Mouse (Mus musculus): Measurements from ENCODE around the gene Tgm7. TPM values are rescaled to one million over a fixed set of nuclear protein-coding genes. Genes with fewer than 3 reads are reported as not detected.

Tgm7 gene
- polyA plus RNA-seq, 1 experiment from 2014 or later, result not detected

DNA sequence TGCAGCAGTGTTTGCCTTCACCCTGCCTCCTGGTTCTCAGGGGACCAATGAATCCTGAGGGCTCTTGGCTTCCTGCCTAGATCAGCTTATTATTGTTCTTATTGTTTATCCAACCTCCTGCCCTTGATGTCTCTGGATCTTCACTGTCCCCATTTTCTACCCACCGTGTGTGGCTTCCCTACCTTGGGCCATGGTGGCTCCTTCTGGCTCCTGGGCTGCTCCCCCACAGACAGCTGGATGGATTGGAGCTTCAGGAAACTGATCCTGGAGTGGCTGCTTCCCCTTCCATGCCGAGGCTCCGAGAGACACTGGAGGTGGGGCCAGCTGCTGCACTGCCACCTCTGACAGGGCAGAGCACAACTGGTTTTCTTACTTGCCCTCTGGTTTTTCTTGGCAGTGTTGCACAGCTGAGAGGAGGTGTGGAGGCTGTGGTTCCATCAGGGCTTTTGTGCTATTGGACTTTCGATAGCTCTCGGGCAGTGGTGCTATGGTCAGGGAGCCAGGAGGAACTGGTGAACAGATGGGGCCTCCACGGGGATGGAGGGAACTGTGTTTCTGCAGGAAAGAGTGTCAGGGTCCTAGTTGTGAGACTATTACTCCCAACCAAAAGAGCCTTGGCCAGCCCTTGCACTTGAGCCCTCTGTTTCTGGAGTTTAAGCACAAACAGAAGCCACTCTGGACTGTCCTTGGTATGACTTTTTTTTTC, 24.0 kb downstream of the Tgm7 start, which contains the start of gene Tgm5:
Gene Tgm5 (minus strand): TSS at position 362 of the 706 bp plus-strand sequence.
- Histone ChIP-seq H3K9me3 (ENCODE audit: low read length) (no peaks in the 10 kb centered on the region), H3K9ac (replicated peaks; ENCODE audit: low read depth) (no peak within 1 kb of the TSS), H3K4me2 (replicated peaks; ENCODE audit: low read depth, low read length) (no peak within 1 kb of the TSS), H3K4me3 (ENCODE audit: low read depth, low read length) (no peak within 1 kb of the TSS), H3K4me1 (ENCODE audit: insufficient read depth, low read depth, low read length) (no peaks in the 10 kb centered on the region), H3K27me3 (replicated peaks; ENCODE audit: insufficient read depth, low read length) (no peaks in the 10 kb centered on the region), H3K36me3 (ENCODE audit: insufficient read depth, low read length) (no peaks in the 10 kb centered on the region), H3K27ac (ENCODE audit: low read length) (no peak within 1 kb of the TSS)
- no peak for TF ChIP-seq CTCF (IDR thresholded peaks at IDR 0.05)
- no peak for TF ChIP-seq EP300 (IDR thresholded peaks at IDR 0.05)
- ATAC-seq (no peak), DNase-seq (ENCODE audit: low spot score) (no peak)
- WGBS, result 27% methylated on average over 6 of the region's 6 CpGs

DNA sequence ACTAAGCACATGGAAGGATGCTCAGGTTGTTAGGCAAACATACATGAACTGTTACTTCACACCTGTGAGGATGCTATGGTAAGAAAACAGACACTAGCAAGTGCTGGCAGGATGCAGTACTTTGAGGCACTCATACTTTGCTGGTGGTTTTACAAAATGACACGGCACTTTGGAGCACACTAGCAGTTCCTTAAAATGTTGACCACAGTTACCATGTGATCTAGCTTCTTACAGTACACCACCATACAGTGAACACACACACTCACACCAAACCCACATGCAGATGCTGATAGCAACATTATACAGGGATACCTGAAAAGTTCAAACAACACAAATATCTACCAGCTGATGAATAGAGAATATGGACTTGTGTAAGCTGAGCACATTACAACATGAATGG, 27.0 kb downstream of the Tgm7 start:
- 89% methylated on average over 1 of the region's 1 CpGs for WGBS
- no peak for ATAC-seq
- H3K36me3 ChIP-seq (ENCODE audit: insufficient read depth, low read length), result no peaks in the 10 kb centered on the region
- DNase-seq (ENCODE audit: low spot score), result peak; percentile 10
- H3K4me3 ChIP-seq (ENCODE audit: low read depth, low read length), result no peak overlapping the region
- no peaks in the 10 kb centered on the region for H3K27me3 ChIP-seq (replicated peaks; ENCODE audit: insufficient read depth, low read length)
- H3K4me1 ChIP-seq (ENCODE audit: insufficient read depth, low read depth, low read length), result no peaks in the 10 kb centered on the region
- no peak overlapping the region for H3K4me2 ChIP-seq (replicated peaks; ENCODE audit: low read depth, low read length)
- H3K27ac ChIP-seq (ENCODE audit: low read length), result no peak overlapping the region
- H3K9me3 ChIP-seq (ENCODE audit: low read length), result no peaks in the 10 kb centered on the region
- TF ChIP-seq EP300 (IDR thresholded peaks at IDR 0.05) (no peak), CTCF (IDR thresholded peaks at IDR 0.05) (no peak)
- H3K9ac ChIP-seq (replicated peaks; ENCODE audit: low read depth), result no peak overlapping the region

DNA sequence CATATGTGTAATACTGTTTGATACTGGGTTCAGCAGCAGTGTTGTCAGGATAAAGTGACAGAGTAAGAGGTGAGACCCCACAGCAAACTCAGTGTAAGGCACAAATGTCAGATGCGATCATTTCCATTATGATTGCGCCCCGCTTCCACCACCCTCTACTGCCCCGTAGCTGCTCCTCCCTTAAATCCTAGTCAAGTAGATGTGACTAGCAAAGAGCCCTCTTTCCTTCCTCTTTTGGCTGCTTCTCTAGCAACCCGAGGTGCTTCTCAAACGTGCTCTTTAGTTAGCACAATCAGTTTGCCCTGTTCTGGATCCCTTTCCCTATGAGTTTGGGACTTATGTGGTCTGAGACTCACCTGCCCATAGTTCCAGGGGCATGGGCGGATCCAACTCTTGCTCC, 34.8 kb downstream of the Tgm7 start:
- 76% methylated on average over 7 of the region's 7 CpGs for WGBS
- DNase-seq (ENCODE audit: low spot score) (no peak), ATAC-seq (no peak)
- Histone ChIP-seq H3K9me3 (ENCODE audit: low read length) (no peaks in the 10 kb centered on the region), H3K27ac (ENCODE audit: low read length) (no peak overlapping the region), H3K4me3 (ENCODE audit: low read depth, low read length) (no peak overlapping the region), H3K27me3 (replicated peaks; ENCODE audit: insufficient read depth, low read length) (no peaks in the 10 kb centered on the region), H3K4me1 (ENCODE audit: insufficient read depth, low read depth, low read length) (no peaks in the 10 kb centered on the region; the same call in 1 of the 2 replicates), H3K4me2 (replicated peaks; ENCODE audit: low read depth, low read length) (no peak overlapping the region), H3K9ac (replicated peaks; ENCODE audit: low read depth) (no peak overlapping the region), H3K36me3 (ENCODE audit: insufficient read depth, low read length) (no peaks in the 10 kb centered on the region)
- TF ChIP-seq CTCF (IDR thresholded peaks at IDR 0.05), result no peak
- no peak for TF ChIP-seq EP300 (IDR thresholded peaks at IDR 0.05)

DNA sequence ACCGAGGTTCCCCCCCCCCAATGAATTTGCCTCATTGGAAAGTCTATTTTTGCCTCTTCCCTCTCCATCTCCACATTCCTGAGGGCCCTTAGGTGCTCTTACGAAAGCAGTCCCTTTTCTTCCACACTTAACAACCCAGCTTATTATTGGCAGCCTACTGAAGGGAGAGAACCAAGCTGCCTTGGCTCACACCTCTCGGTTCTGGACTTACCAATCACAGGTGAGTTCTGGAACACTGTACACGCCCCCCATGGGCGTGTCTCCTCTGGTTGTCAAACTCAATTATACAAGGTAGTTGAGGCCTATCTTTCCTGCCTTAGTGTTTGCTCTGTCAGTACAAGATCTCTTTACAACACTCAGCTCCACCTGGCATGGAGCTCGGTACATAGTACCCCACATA, 37.7 kb downstream of the Tgm7 start:
- TF ChIP-seq EP300 (IDR thresholded peaks at IDR 0.05) (0 out of 2 replicates have a peak, but pooled peaks have one; percentile 37), CTCF (IDR thresholded peaks at IDR 0.05) (no peak)
- H3K27me3 ChIP-seq (replicated peaks; ENCODE audit: insufficient read depth, low read length), result no peaks in the 10 kb centered on the region
- no peak overlapping the region for H3K27ac ChIP-seq (ENCODE audit: low read length)
- ATAC-seq (peak; percentile 98), DNase-seq (ENCODE audit: low spot score) (peak; percentile 88)
- H3K4me1 ChIP-seq (ENCODE audit: insufficient read depth, low read depth, low read length), result no peaks in the 10 kb centered on the region; the same call in 1 of the 2 replicates
- 51% methylated on average over 6 of the region's 6 CpGs for WGBS
- H3K4me3 ChIP-seq (ENCODE audit: low read depth, low read length), result no peak overlapping the region
- no peaks in the 10 kb centered on the region for H3K9me3 ChIP-seq (ENCODE audit: low read length)
- H3K36me3 ChIP-seq (ENCODE audit: insufficient read depth, low read length), result no peaks in the 10 kb centered on the region
- H3K9ac ChIP-seq (replicated peaks; ENCODE audit: low read depth), result no peak overlapping the region
- H3K4me2 ChIP-seq (replicated peaks; ENCODE audit: low read depth, low read length), result no peak overlapping the region

DNA sequence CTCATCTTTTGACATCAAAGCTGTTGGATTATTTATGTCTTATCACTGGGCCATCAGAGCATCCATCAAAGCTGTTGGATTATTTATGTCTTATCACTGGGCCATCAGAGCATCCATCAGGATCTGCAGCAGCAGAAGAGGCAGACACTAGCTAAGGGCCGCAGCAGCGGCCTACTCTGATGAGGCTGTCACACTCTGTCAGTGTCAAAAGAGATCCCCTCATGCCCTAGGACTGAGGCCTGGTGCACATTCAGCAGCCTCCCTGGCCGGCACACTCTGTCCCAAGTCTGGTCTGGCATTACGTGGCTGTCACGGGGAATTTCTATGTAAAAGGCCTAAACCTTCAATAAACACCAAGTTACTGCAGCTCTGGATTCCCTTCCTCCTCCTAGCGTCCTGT, 40.1 kb downstream of the Tgm7 start:
- ATAC-seq (no peak), DNase-seq (ENCODE audit: low spot score) (no peak)
- Histone ChIP-seq H3K9ac (replicated peaks; ENCODE audit: low read depth) (no peak overlapping the region), H3K4me2 (replicated peaks; ENCODE audit: low read depth, low read length) (no peak overlapping the region), H3K9me3 (ENCODE audit: low read length) (no peaks in the 10 kb centered on the region), H3K4me3 (ENCODE audit: low read depth, low read length) (no peak overlapping the region), H3K36me3 (ENCODE audit: insufficient read depth, low read length) (no peaks in the 10 kb centered on the region), H3K4me1 (ENCODE audit: insufficient read depth, low read depth, low read length) (no peaks in the 10 kb centered on the region; the same call in 1 of the 2 replicates), H3K27ac (ENCODE audit: low read length) (no peak overlapping the region), H3K27me3 (replicated peaks; ENCODE audit: insufficient read depth, low read length) (no peaks in the 10 kb centered on the region)
- no peak for TF ChIP-seq EP300 (IDR thresholded peaks at IDR 0.05)
- TF ChIP-seq CTCF (IDR thresholded peaks at IDR 0.05), result no peak
- WGBS, result 58% methylated on average over 6 of the region's 6 CpGs

DNA sequence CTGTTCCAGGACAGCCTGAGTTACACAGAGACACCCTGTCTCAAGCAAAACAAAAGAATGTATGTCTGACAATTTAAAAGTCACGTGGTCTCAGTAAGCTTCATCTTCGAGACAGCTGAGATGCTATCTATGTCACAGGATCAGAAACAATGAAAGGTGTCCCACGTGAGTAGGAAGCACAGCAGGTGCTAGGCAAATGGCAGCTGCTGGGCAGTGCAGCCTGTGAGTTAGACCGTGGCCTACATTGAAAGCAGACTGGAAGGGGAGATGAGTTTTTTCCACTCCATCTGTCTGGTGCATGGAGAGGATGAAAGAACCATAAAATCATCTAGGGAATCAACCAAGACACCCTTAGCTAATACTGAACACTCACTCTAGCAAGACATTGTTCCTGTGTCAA, 42.5 kb downstream of the Tgm7 start:
- TF ChIP-seq EP300 (IDR thresholded peaks at IDR 0.05) (no peak), CTCF (IDR thresholded peaks at IDR 0.05) (no peak)
- H3K9ac ChIP-seq (replicated peaks; ENCODE audit: low read depth), result no peak overlapping the region
- 45% methylated on average over 4 of the region's 4 CpGs for WGBS
- H3K27ac ChIP-seq (ENCODE audit: low read length), result no peak overlapping the region
- no peak for ATAC-seq
- H3K4me1 ChIP-seq (ENCODE audit: insufficient read depth, low read depth, low read length), result no peaks in the 10 kb centered on the region; the same call in 1 of the 2 replicates
- no peaks in the 10 kb centered on the region for H3K9me3 ChIP-seq (ENCODE audit: low read length)
- H3K27me3 ChIP-seq (replicated peaks; ENCODE audit: insufficient read depth, low read length), result no peaks in the 10 kb centered on the region
- no peaks in the 10 kb centered on the region for H3K36me3 ChIP-seq (ENCODE audit: insufficient read depth, low read length)
- no peak overlapping the region for H3K4me3 ChIP-seq (ENCODE audit: low read depth, low read length)
- DNase-seq (ENCODE audit: low spot score), result no peak
- H3K4me2 ChIP-seq (replicated peaks; ENCODE audit: low read depth, low read length), result no peak overlapping the region
